8 mouse cellular contexts compared by ENCODE assay signal in the genomic region with DNA sequence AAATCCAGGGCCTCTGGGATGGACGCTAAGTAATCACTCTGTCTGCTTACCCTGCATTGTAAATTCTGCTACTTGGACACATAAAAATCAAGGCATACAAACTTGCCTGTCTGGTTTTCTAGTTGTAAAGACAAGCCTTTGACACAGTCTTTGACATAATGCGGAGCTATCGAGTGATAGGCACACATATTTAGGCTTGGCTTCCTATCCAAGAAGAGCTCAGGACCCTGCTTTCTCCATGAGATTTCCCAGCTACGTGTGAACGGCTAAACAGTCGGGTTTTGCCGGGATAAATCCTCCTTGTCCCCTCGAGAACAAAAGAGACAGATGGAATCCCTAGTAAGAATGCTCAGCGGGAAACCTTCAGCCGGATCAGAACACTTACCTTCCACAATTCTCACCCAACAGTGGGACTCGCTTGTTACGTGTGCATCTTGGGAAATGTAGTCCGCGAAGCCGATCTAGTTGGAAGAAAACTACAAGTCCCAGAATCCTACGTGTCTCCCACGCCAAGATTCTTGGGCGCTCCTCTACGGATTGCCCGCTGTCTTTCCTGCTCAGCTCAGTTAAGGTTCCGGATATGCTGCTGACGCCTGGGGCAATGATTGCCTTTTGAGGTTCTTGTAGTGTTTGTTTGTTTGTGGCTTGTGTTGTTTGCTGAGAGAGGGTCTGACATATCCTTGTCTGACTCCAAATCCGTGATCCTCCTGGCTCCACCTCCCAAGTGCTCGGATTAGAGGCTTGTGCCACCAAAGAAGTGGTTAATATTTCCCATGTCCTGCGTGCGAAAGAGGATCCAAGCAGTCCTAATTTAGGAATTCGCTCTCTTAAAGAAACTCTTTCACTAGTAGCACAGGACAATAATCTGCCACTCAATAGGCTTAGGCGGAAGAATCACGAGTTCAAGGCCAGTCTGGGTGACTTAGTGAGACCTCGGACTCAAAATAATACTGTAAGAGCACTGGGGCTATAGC. TPM values are rescaled to one million over a fixed set of nuclear protein-coding genes. Genes with fewer than 3 reads are reported as not detected.
DNase-seq lines count a peak whose midpoint lies in the region; ATAC-seq and TF ChIP-seq lines count a peak whose summit lies in the region.

Gene Sirt4 (minus strand): TSS at position 779 of the 974 bp plus-strand sequence.

- TF ChIP-seq EP300 in lung, postnatal 0 days (IDR thresholded peaks at IDR 0.05) = no peak

- ATAC-seq in frontal cortex, adult (ENCODE audit: low TSS enrichment) = peak; percentile 93
- ATAC-seq in lung, postnatal 0 days = peak; percentile 92

- no peaks in the 10 kb centered on the region for H3K9me3 ChIP-seq in hindbrain, embryonic 10.5 days
- H3K9me3 ChIP-seq in lung, postnatal 0 days (ENCODE audit: low read length) = no peaks in the 10 kb centered on the region

- H3K4me1 ChIP-seq in hindbrain, embryonic 10.5 days (replicated peaks) = peaks cover 43% of the 10 kb centered on the region
- H3K4me1 ChIP-seq in lung, postnatal 0 days (ENCODE audit: insufficient read depth, low read depth, low read length) = peaks cover 4% of the 10 kb centered on the region; the same call in 1 of the 2 replicates

- H3K9ac ChIP-seq in lung, postnatal 0 days (replicated peaks; ENCODE audit: low read depth) = peak within 1 kb of the TSS; percentile 65

- DNase-seq in NIH3T3 (ENCODE audit: low read depth) = peak; percentile 95
- peak; percentile 82 for DNase-seq in cerebellum, adult 8-10 months
- DNase-seq in hindbrain, embryonic 10.5 days (ENCODE audit: low spot score) = peak; percentile 83
- peak; percentile 94 for DNase-seq in layer of hippocampus, adult 9-11 months
- peak; percentile 99 for DNase-seq in lung, postnatal 0 days (ENCODE audit: low spot score)
- peak; percentile 98 for DNase-seq in retina, postnatal 1 day
- DNase-seq in urinary bladder, adult 2 months (ENCODE audit: low spot score) = no peak

- H3K4me2 ChIP-seq in lung, postnatal 0 days (replicated peaks; ENCODE audit: low read depth, low read length) = peak within 1 kb of the TSS; percentile 61

- H3K27ac ChIP-seq in hindbrain, embryonic 10.5 days = peak within 1 kb of the TSS; percentile 83
- peak within 1 kb of the TSS; percentile 84 for H3K27ac ChIP-seq in lung, postnatal 0 days (ENCODE audit: low read length)

- no peak for TF ChIP-seq CTCF in lung, postnatal 0 days (IDR thresholded peaks at IDR 0.05)

- no peaks in the 10 kb centered on the region for H3K36me3 ChIP-seq in hindbrain, embryonic 10.5 days
- H3K36me3 ChIP-seq in lung, postnatal 0 days (ENCODE audit: insufficient read depth, low read length) = 0 out of 2 replicates have a peak, but pooled peaks cover 3% of the 10 kb centered on the region

- H3K4me3 ChIP-seq in hindbrain, embryonic 10.5 days = peak within 1 kb of the TSS; percentile 55
- H3K4me3 ChIP-seq in lung, postnatal 0 days (ENCODE audit: low read depth, low read length) = peak within 1 kb of the TSS; percentile 42

- 10% methylated on average over 30 of the region's 30 CpGs for WGBS in hindbrain, embryonic 10.5 days
- 5% methylated on average over 30 of the region's 30 CpGs for WGBS in lung, postnatal 0 days

- H3K27me3 ChIP-seq in hindbrain, embryonic 10.5 days (ENCODE audit: insufficient read depth, poor library complexity, severe bottlenecking) = peaks cover 43% of the 10 kb centered on the region
- H3K27me3 ChIP-seq in lung, postnatal 0 days (replicated peaks; ENCODE audit: insufficient read depth, low read length) = no peaks in the 10 kb centered on the region

RNA-seq across cellular contexts. Expression of gene Sirt4, which starts in this region (rescaled TPM):
- 17.2 and 17.3 TPM in 2 replicates for polyA plus RNA-seq in hindbrain, embryonic 10.5 days (2016; fragmentation: Nextera tagmentation; extraction: Ambion mirVana)
- polyA plus RNA-seq in lung, postnatal 0 days (2015; fragmentation: Nextera tagmentation; extraction: Ambion mirVana) = 15.7 and 18.0 TPM in 2 replicates
- 56.1 and 75.8 TPM in 2 replicates for polyA plus RNA-seq in urinary bladder, adult 2 months (2012; rRNA removed)
